Mouse (Mus musculus) liver, adult (tissue): Measurements from ENCODE around the gene Dusp27.

Experiments used
- GATA4 ChIP-seq: IDR thresholded peaks from 2 replicates; pipeline ENCODE4 v1.6.1; 2014; ENCODE audit warnings: mild to moderate bottlenecking, low read length; ENCODE audit not compliant: insufficient replicate concordance

Gene Dusp27

GRCm38 (mm10) chr1:166128551-166128950, 829 bp upstream of the Dusp27 start:
- TF ChIP-seq GATA4: no peak

- no peak for TF ChIP-seq GATA4
Measured at GRCm38 (mm10) chr1:166126795-166127194, 927 bp downstream of the Dusp27 start.

- TF ChIP-seq GATA4: no peak
Measured at GRCm38 (mm10) chr1:166126290-166126689, 1.4 kb downstream of the Dusp27 start.

GRCm38 (mm10) chr1:166124932-166125593, 2.7 kb downstream of the Dusp27 start:
- no peak for TF ChIP-seq GATA4

GRCm38 (mm10) chr1:166123751-166124150, 4.0 kb downstream of the Dusp27 start:
- TF ChIP-seq GATA4: no peak

- TF ChIP-seq GATA4: no peak
Measured at GRCm38 (mm10) chr1:166123045-166123444, 4.7 kb downstream of the Dusp27 start.

- no peak for TF ChIP-seq GATA4
Measured at GRCm38 (mm10) chr1:166122114-166122513, 5.6 kb downstream of the Dusp27 start.

GRCm38 (mm10) chr1:166117866-166118639, 9.7 kb downstream of the Dusp27 start:
- TF ChIP-seq GATA4: no peak

- no peak for TF ChIP-seq GATA4
Measured at GRCm38 (mm10) chr1:166115719-166116118, 12.0 kb downstream of the Dusp27 start.

- TF ChIP-seq GATA4: no peak
Measured at GRCm38 (mm10) chr1:166114986-166115385, 12.7 kb downstream of the Dusp27 start.

GRCm38 (mm10) chr1:166105464-166105863, 22.3 kb downstream of the Dusp27 start:
- TF ChIP-seq GATA4: no peak

- no peak for TF ChIP-seq GATA4
Measured at GRCm38 (mm10) chr1:166104858-166105257, 22.9 kb downstream of the Dusp27 start.

GRCm38 (mm10) chr1:166102920-166103608, 24.7 kb downstream of the Dusp27 start:
- TF ChIP-seq GATA4: no peak

GRCm38 (mm10) chr1:166098120-166098519, 29.6 kb downstream of the Dusp27 start:
- no peak for TF ChIP-seq GATA4

- no peak for TF ChIP-seq GATA4
Measured at GRCm38 (mm10) chr1:166094462-166094861, 33.3 kb downstream of the Dusp27 start.

GRCm38 (mm10) chr1:166090306-166090705, 37.4 kb downstream of the Dusp27 start:
- no peak for TF ChIP-seq GATA4

GRCm38 (mm10) chr1:166089739-166090138, 38.0 kb downstream of the Dusp27 start:
- no peak for TF ChIP-seq GATA4

GRCm38 (mm10) chr1:166089337-166089736, 38.4 kb downstream of the Dusp27 start:
- no peak for TF ChIP-seq GATA4
